8 mouse cellular contexts compared by ENCODE assay signal in genomic region chr16:88372034-88372433, GRCm38 (mm10).
DNase-seq lines count a peak whose midpoint lies in the region; ATAC-seq lines count a peak whose summit lies in the region.

No protein-coding gene starts in this region.

- no peak overlapping the region for H3K27ac ChIP-seq in neural tube, embryonic 12.5 days
- H3K27ac ChIP-seq in forebrain, embryonic 12.5 days = no peak overlapping the region
- no peak overlapping the region for H3K27ac ChIP-seq in kidney, embryonic 14.5 days (ENCODE audit: low read depth, low read length)
- H3K27ac ChIP-seq in limb, embryonic 12.5 days = no peak overlapping the region

- H3K4me3 ChIP-seq in neural tube, embryonic 12.5 days = no peak overlapping the region
- no peak overlapping the region for H3K4me3 ChIP-seq in forebrain, embryonic 12.5 days (replicated peaks)
- H3K4me3 ChIP-seq in kidney, embryonic 14.5 days (ENCODE audit: low read length) = no peak overlapping the region
- no peak overlapping the region for H3K4me3 ChIP-seq in limb, embryonic 12.5 days (replicated peaks)

- H3K9me3 ChIP-seq in neural tube, embryonic 12.5 days = no peaks in the 10 kb centered on the region
- no peaks in the 10 kb centered on the region for H3K9me3 ChIP-seq in forebrain, embryonic 12.5 days
- no peaks in the 10 kb centered on the region for H3K9me3 ChIP-seq in kidney, embryonic 14.5 days (ENCODE audit: control insufficient read depth, low read length)
- H3K9me3 ChIP-seq in limb, embryonic 12.5 days = no peaks in the 10 kb centered on the region

- H3K27me3 ChIP-seq in neural tube, embryonic 12.5 days (replicated peaks) = no peaks in the 10 kb centered on the region
- no peaks in the 10 kb centered on the region for H3K27me3 ChIP-seq in forebrain, embryonic 12.5 days
- no peaks in the 10 kb centered on the region for H3K27me3 ChIP-seq in kidney, embryonic 14.5 days (ENCODE audit: control insufficient read depth, insufficient read depth, low read length)
- H3K27me3 ChIP-seq in limb, embryonic 12.5 days = no peaks in the 10 kb centered on the region

- no peaks in the 10 kb centered on the region for H3K36me3 ChIP-seq in neural tube, embryonic 12.5 days
- no peaks in the 10 kb centered on the region for H3K36me3 ChIP-seq in forebrain, embryonic 12.5 days (replicated peaks)
- no peaks in the 10 kb centered on the region for H3K36me3 ChIP-seq in kidney, embryonic 14.5 days (ENCODE audit: control insufficient read depth, insufficient read depth, low read length)
- no peaks in the 10 kb centered on the region for H3K36me3 ChIP-seq in limb, embryonic 12.5 days

- H3K9ac ChIP-seq in neural tube, embryonic 12.5 days = no peak overlapping the region
- no peak overlapping the region for H3K9ac ChIP-seq in forebrain, embryonic 12.5 days
- H3K9ac ChIP-seq in kidney, embryonic 14.5 days (ENCODE audit: low read depth, low read length) = no peak overlapping the region
- H3K9ac ChIP-seq in limb, embryonic 12.5 days (replicated peaks) = no peak overlapping the region

- peak; percentile 74 for ATAC-seq in neural tube, embryonic 12.5 days (ENCODE audit: low FRiP score, low read depth)
- peak; percentile 81 for ATAC-seq in forebrain, embryonic 12.5 days (ENCODE audit: low FRiP score)
- peak; percentile 79 for ATAC-seq in kidney, embryonic 14.5 days (ENCODE audit: low FRiP score, low TSS enrichment)
- ATAC-seq in limb, embryonic 12.5 days (ENCODE audit: insufficient number of reproducible peaks, insufficient read depth, low FRiP score, low TSS enrichment, low read depth) = peak; percentile 63; the same call in 1 of the 2 replicates

- H3K4me2 ChIP-seq in neural tube, embryonic 12.5 days (replicated peaks) = no peak overlapping the region
- H3K4me2 ChIP-seq in forebrain, embryonic 12.5 days = no peak overlapping the region
- no peak overlapping the region for H3K4me2 ChIP-seq in kidney, embryonic 14.5 days (replicated peaks; ENCODE audit: low read depth, low read length)
- no peak overlapping the region for H3K4me2 ChIP-seq in limb, embryonic 12.5 days

- WGBS in neural tube, embryonic 12.5 days = 41% methylated on average over 7 of the region's 7 CpGs
- WGBS in forebrain, embryonic 12.5 days = 31% methylated on average over 7 of the region's 7 CpGs
- 35% methylated on average over 7 of the region's 7 CpGs for WGBS in kidney, embryonic 14.5 days
- WGBS in limb, embryonic 12.5 days = 33% methylated on average over 7 of the region's 7 CpGs

- DNase-seq in neural tube, embryonic 10.5 days (ENCODE audit: extremely low spot score, low spot score) = no peak
- DNase-seq in c-Kit-negative CD71-positive TER-119-positive erythroid progenitor cells, embryonic 14.5 days (ENCODE audit: low read depth, low spot score) = peak; percentile 1
- peak; percentile 11 for DNase-seq in right cerebral cortex, postnatal 14 days
- DNase-seq in spleen, postnatal 36 days (ENCODE audit: low spot score in 2 of 2) = no peak

- H3K4me1 ChIP-seq in neural tube, embryonic 12.5 days = peaks cover 3% of the 10 kb centered on the region; the same call in 1 of the 2 replicates
- no peaks in the 10 kb centered on the region for H3K4me1 ChIP-seq in forebrain, embryonic 12.5 days
- H3K4me1 ChIP-seq in kidney, embryonic 14.5 days (ENCODE audit: control insufficient read depth, insufficient read depth, low read length) = peaks cover 11% of the 10 kb centered on the region; the same call in 1 of the 2 replicates
- H3K4me1 ChIP-seq in limb, embryonic 12.5 days (replicated peaks) = peaks cover 4% of the 10 kb centered on the region; the same call in 1 of the 2 replicates

Comparison
In these comparisons a context has a peak if more than half of its experiments do, and no peak if none do; other contexts are left out.
1. DNase-seq: peak in c-Kit-negative CD71-positive TER-119-positive erythroid progenitor cells, embryonic 14.5 days (single experiment) and right cerebral cortex, postnatal 14 days (single experiment); none in neural tube, embryonic 10.5 days (single experiment) and spleen, postnatal 36 days (0 of 2).
2. Peak in every context shown above with its lines, with median percentiles within 50 percentile points of each other: ATAC-seq.